Mouse (Mus musculus): ENCODE results near the gene Traf3.

DNA sequence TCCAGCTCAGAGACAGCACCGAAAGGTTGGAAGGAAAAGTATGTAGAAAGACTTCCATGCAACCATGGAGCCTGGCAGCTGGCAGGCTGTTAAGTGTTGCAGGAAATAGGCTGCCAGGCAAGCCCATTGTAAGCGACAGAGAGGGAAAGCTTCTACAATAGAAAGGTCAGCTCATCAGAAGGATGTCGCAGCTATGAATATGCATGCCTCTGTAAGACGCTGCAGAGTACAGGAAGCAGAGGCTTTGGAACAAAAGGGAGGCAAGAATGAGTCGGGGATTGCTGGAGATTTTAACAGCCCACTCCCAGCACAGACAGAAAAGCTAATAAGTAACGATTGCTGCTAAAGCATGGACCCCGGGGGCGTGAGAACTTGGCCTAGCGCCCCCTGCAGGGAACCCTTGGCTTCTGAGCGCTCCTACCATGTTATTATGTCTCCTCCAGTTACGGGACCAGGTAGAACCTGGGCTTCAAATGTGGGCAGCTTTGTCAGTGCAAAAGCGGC, 23.1 kb upstream of the Traf3 start:
- TF ChIP-seq EP300 (IDR thresholded peaks at IDR 0.05; ENCODE audit: insufficient read depth, low read depth, low read length): no peak
- peak; percentile 61 for TF ChIP-seq CTCF (IDR thresholded peaks at IDR 0.05)
